Mouse (Mus musculus) embryonic facial prominence, embryonic 14.5 days (tissue): ENCODE results near the gene Arf5. TPM values are rescaled to one million over a fixed set of nuclear protein-coding genes. Genes with fewer than 3 reads are reported as not detected.

ENCODE experiments used
- ATAC-seq: fragments of 200-750 bp; cut with Nextera tagmentation; 2 replicates; pipeline ENCODE4 v1.8.0; 2017; ENCODE audit warnings: low read depth, moderate number of reproducible peaks, moderate TSS enrichment
- DNase-seq: peaks from one replicate; pipeline ENCODE4 v3.0.0-alpha.2; 2015; ENCODE audit warnings: low spot score
- H3K27ac ChIP-seq: fragments of 300-500 bp; sonication (generic); replicated peaks from 2 replicates; pipeline ENCODE4 v1.5.1; 2014; ENCODE audit warnings: low read depth, mild to moderate bottlenecking, low read length, moderate library complexity
- H3K27me3 ChIP-seq: fragments of 300-500 bp; sonication (generic); replicated peaks from 2 replicates; pipeline ENCODE4 v1.6.1; 2014; ENCODE audit warnings: low read length; ENCODE audit not compliant: control insufficient read depth, insufficient read depth
- H3K36me3 ChIP-seq: fragments of 300-500 bp; sonication (generic); 2 replicates; pipeline ENCODE4 v1.6.1; 2014; ENCODE audit warnings: low read length, mixed read lengths; ENCODE audit not compliant: control insufficient read depth, insufficient read depth
- H3K4me1 ChIP-seq: fragments of 300-500 bp; sonication (generic); 2 replicates; pipeline ENCODE4 v1.6.1; 2014; ENCODE audit warnings: antibody characterized with exemption, low read length; ENCODE audit not compliant: control insufficient read depth, insufficient read depth
- H3K4me2 ChIP-seq: fragments of 300-500 bp; sonication (generic); 2 replicates; pipeline ENCODE4 v1.6.1; 2014; ENCODE audit warnings: low read depth, mild to moderate bottlenecking, low read length, moderate library complexity, mixed read lengths
- H3K4me3 ChIP-seq: fragments of 300-500 bp; sonication (generic); 2 replicates; pipeline ENCODE4 v1.5.1; 2014; ENCODE audit warnings: low read depth, mild to moderate bottlenecking, low read length
- H3K9ac ChIP-seq: fragments of 300-500 bp; sonication (generic); 2 replicates; pipeline ENCODE4 v1.6.1; 2014; ENCODE audit warnings: low read depth, mild to moderate bottlenecking, low read length, moderate library complexity, mixed read lengths
- H3K9me3 ChIP-seq: fragments of 300-500 bp; sonication (generic); 2 replicates; pipeline ENCODE4 v1.6.1; 2016; ENCODE audit warnings: low read length; ENCODE audit not compliant: control insufficient read depth
- WGBS: fragments of 180-500 bp; shearing (Covaris S2); extraction: QIAGEN DNeasy Blood & Tissue Kit; methylation state at CpG from one replicate; pipeline ENCODE4 v1.1.7; 2014; 5-methylcytosine and 5-hydroxymethylcytosine counted together
- polyA plus RNA-seq: library from polyadenylated mRNA; unstranded; fragments of >200 nt; fragmentation: Nextera tagmentation; extraction: Ambion mirVana; gene quantifications from 2 replicates; pipeline ENCODE4 v1.2.1, GENCODE M21; 2014

The Arf5 gene
- polyA plus RNA-seq, 1 experiment from 2014 or later = 353 TPM

- Histone ChIP-seq H3K4me3 (no peak overlapping the region), H3K27me3 (peaks cover 32% of the 10 kb centered on the region), H3K36me3 (no peaks in the 10 kb centered on the region), H3K9ac (no peak overlapping the region), H3K27ac (no peak overlapping the region), H3K4me1 (no peaks in the 10 kb centered on the region), H3K9me3 (no peaks in the 10 kb centered on the region), H3K4me2 (no peak overlapping the region)
- DNase-seq (no peak), ATAC-seq (no peak)
- 77% methylated on average over 7 of the region's 7 CpGs for WGBS
Measured at GRCm38 (mm10) chr6:28447937-28448336, 24.6 kb downstream of the Arf5 start.

- WGBS = 71% methylated on average over 2 of the region's 2 CpGs
- Histone ChIP-seq H3K27ac (no peak within 1 kb of the TSS), H3K9me3 (no peaks in the 10 kb centered on the region), H3K36me3 (no peaks in the 10 kb centered on the region), H3K4me1 (no peaks in the 10 kb centered on the region), H3K4me3 (no peak within 1 kb of the TSS), H3K9ac (no peak within 1 kb of the TSS), H3K4me2 (no peak within 1 kb of the TSS), H3K27me3 (peaks cover 38% of the 10 kb centered on the region)
- ATAC-seq (no peak), DNase-seq (no peak)
Measured at GRCm38 (mm10) chr6:28449253-28449652, 25.9 kb downstream of the Arf5 start, which contains the start of gene Pax4. Gene Pax4 (minus strand): TSS chr6:28449353.

GRCm38 (mm10) chr6:28450481-28450880 is 27.1 kb downstream of the Arf5 start:
- no peak overlapping the region for H3K4me3 ChIP-seq
- no peak overlapping the region for H3K9ac ChIP-seq
- no peak for ATAC-seq
- 11% methylated on average over 5 of the region's 5 CpGs for WGBS
- H3K27ac ChIP-seq = no peak overlapping the region
- peaks cover 38% of the 10 kb centered on the region for H3K27me3 ChIP-seq
- H3K4me1 ChIP-seq = no peaks in the 10 kb centered on the region
- no peak overlapping the region for H3K4me2 ChIP-seq
- H3K9me3 ChIP-seq = no peaks in the 10 kb centered on the region
- no peak for DNase-seq
- H3K36me3 ChIP-seq = no peaks in the 10 kb centered on the region

GRCm38 (mm10) chr6:28450977-28451376 is 27.6 kb downstream of the Arf5 start:
- 1% methylated on average over 10 of the region's 12 CpGs for WGBS
- peak; percentile 26; the same call in 1 of the 2 replicates for ATAC-seq
- Histone ChIP-seq H3K27me3 (peaks cover 38% of the 10 kb centered on the region), H3K4me1 (no peaks in the 10 kb centered on the region), H3K4me2 (no peak overlapping the region), H3K9ac (no peak overlapping the region), H3K36me3 (no peaks in the 10 kb centered on the region), H3K27ac (no peak overlapping the region), H3K9me3 (no peaks in the 10 kb centered on the region), H3K4me3 (no peak overlapping the region)
- DNase-seq = no peak

- H3K27me3 ChIP-seq = no peaks in the 10 kb centered on the region
- no peak for ATAC-seq
- H3K9ac ChIP-seq = no peak overlapping the region
- H3K4me1 ChIP-seq = no peaks in the 10 kb centered on the region
- H3K27ac ChIP-seq = no peak overlapping the region
- no peaks in the 10 kb centered on the region for H3K9me3 ChIP-seq
- no peaks in the 10 kb centered on the region for H3K36me3 ChIP-seq
- DNase-seq = no peak
- no peak overlapping the region for H3K4me3 ChIP-seq
- H3K4me2 ChIP-seq = no peak overlapping the region
Measured at GRCm38 (mm10) chr6:28459221-28459668, 35.9 kb downstream of the Arf5 start.

GRCm38 (mm10) chr6:28460534-28460933 is 37.2 kb downstream of the Arf5 start:
- no peaks in the 10 kb centered on the region for H3K36me3 ChIP-seq
- H3K4me1 ChIP-seq = no peaks in the 10 kb centered on the region
- no peaks in the 10 kb centered on the region for H3K9me3 ChIP-seq
- DNase-seq = no peak
- no peak overlapping the region for H3K27ac ChIP-seq
- H3K4me2 ChIP-seq = no peak overlapping the region
- 9% methylated on average over 5 of the region's 5 CpGs for WGBS
- no peak overlapping the region for H3K9ac ChIP-seq
- no peaks in the 10 kb centered on the region for H3K27me3 ChIP-seq
- H3K4me3 ChIP-seq = no peak overlapping the region
- no peak for ATAC-seq

- DNase-seq (no peak), ATAC-seq (no peak)
- Histone ChIP-seq H3K9me3 (no peaks in the 10 kb centered on the region), H3K4me2 (no peak overlapping the region), H3K4me3 (no peak overlapping the region), H3K4me1 (no peaks in the 10 kb centered on the region), H3K9ac (no peak overlapping the region), H3K27ac (no peak overlapping the region), H3K36me3 (no peaks in the 10 kb centered on the region), H3K27me3 (no peaks in the 10 kb centered on the region)
- WGBS = 44% methylated on average over 6 of the region's 6 CpGs
Measured at GRCm38 (mm10) chr6:28464630-28465029, 41.3 kb downstream of the Arf5 start.

- Histone ChIP-seq H3K27ac (no peak overlapping the region), H3K4me1 (no peaks in the 10 kb centered on the region), H3K36me3 (no peaks in the 10 kb centered on the region), H3K9ac (no peak overlapping the region), H3K9me3 (no peaks in the 10 kb centered on the region), H3K27me3 (no peaks in the 10 kb centered on the region), H3K4me2 (no peak overlapping the region), H3K4me3 (no peak overlapping the region)
- 43% methylated on average over 4 of the region's 4 CpGs for WGBS
- ATAC-seq (no peak), DNase-seq (no peak)
Measured at GRCm38 (mm10) chr6:28470017-28470602, 46.8 kb downstream of the Arf5 start.

- H3K27me3 ChIP-seq = no peaks in the 10 kb centered on the region
- DNase-seq = no peak
- H3K4me3 ChIP-seq = no peak overlapping the region
- no peaks in the 10 kb centered on the region for H3K4me1 ChIP-seq
- 73% methylated on average over 5 of the region's 5 CpGs for WGBS
- H3K27ac ChIP-seq = no peak overlapping the region
- H3K9me3 ChIP-seq = no peaks in the 10 kb centered on the region
- no peak for ATAC-seq
- no peak overlapping the region for H3K9ac ChIP-seq
- no peaks in the 10 kb centered on the region for H3K36me3 ChIP-seq
- no peak overlapping the region for H3K4me2 ChIP-seq
Measured at GRCm38 (mm10) chr6:28470621-28471020, 47.3 kb downstream of the Arf5 start.
